ENCODE assay signal across 16 mouse cellular contexts in genomic region chr19:18619060-18619459, GRCm38 (mm10). TPM values are rescaled to one million over a fixed set of nuclear protein-coding genes. Genes with fewer than 3 reads are reported as not detected.
DNase-seq lines count a peak whose midpoint lies in the region; ATAC-seq and TF ChIP-seq lines count a peak whose summit lies in the region.
"Had no signal": no experiment of that assay in that cellular context is flagged by ENCODE, and none has a peak within 500 bp of the region (broad histone marks: within the 10 kb centered on the region; RNA-seq: fewer than 3 reads in every experiment).

No protein-coding gene starts in this region.

- TF ChIP-seq POLR2A in spleen, adult 2 months (IDR thresholded peaks at IDR 0.05; ENCODE audit: low read depth, low read length): no peak

- peaks cover 43% of the 10 kb centered on the region for H3K4me1 ChIP-seq in spleen, adult 2 months (ENCODE audit: control insufficient read depth, insufficient read depth, insufficient read length)
- no peaks in the 10 kb centered on the region; the same call in 1 of the 2 replicates for H3K4me1 ChIP-seq in heart, embryonic 10.5 days
- H3K4me1 ChIP-seq: forebrain, embryonic 12.5 days; neural tube, embryonic 15.5 days had no signal

- no peak overlapping the region for H3K4me3 ChIP-seq in spleen, adult 2 months (ENCODE audit: extremely low read depth, insufficient read depth, insufficient read length)
- H3K4me3 ChIP-seq in heart, embryonic 10.5 days: no peak overlapping the region
- H3K4me3 ChIP-seq: forebrain, embryonic 12.5 days; liver, embryonic 13.5 days; neural tube, embryonic 15.5 days had no signal

- DNase-seq in spleen, adult 2 months (ENCODE audit: low read depth in 1 of 2, low spot score in 2 of 2): peak in 1 of 2 experiments; percentile 52
- DNase-seq in spleen, postnatal 14 days (ENCODE audit: low spot score in 2 of 2): no peak
- no peak for DNase-seq in heart, embryonic 10.5 days (ENCODE audit: low spot score)
- DNase-seq in urinary bladder, postnatal 10 days (ENCODE audit: low spot score): no peak
- no peak for DNase-seq in cerebellum, postnatal 4 days (ENCODE audit: low spot score in 2 of 2)
- DNase-seq: cerebellum, adult 9-10 months; gastrocnemius, postnatal 10 days; liver, embryonic 13.5 days; right cerebral cortex, adult 18-20 months had no signal

- TF ChIP-seq CTCF in spleen, adult 2 months (IDR thresholded peaks at IDR 0.05; ENCODE audit: extremely low read depth, insufficient read depth, insufficient read length, insufficient replicate concordance): no peak

- peak overlapping the region; percentile 78; the same call in 1 of the 2 replicates for H3K27ac ChIP-seq in spleen, adult 2 months (ENCODE audit: insufficient read depth, low read length)
- no peak overlapping the region for H3K27ac ChIP-seq in heart, embryonic 10.5 days
- H3K27ac ChIP-seq: forebrain, embryonic 12.5 days; liver, embryonic 13.5 days; neural tube, embryonic 15.5 days had no signal

- ATAC-seq in activated CD4-positive, CD25-positive, alpha-beta regulatory T cell, adult 4 months: peak; percentile 82
- peak; percentile 34; the same call in 1 of the 2 replicates for ATAC-seq in neutrophil, adult 5-6 weeks (ENCODE audit: extremely low read depth, insufficient number of reproducible peaks, low FRiP score, poor library complexity, severe bottlenecking)
- ATAC-seq: intestine, postnatal 0 days; midbrain, embryonic 16.5 days had no signal

- no peaks in the 10 kb centered on the region for H3K36me3 ChIP-seq in spleen, adult 2 months (ENCODE audit: control insufficient read depth, insufficient read depth, low read length)
- H3K36me3 ChIP-seq in heart, embryonic 10.5 days: no peaks in the 10 kb centered on the region
- H3K36me3 ChIP-seq: forebrain, embryonic 12.5 days; liver, embryonic 13.5 days; neural tube, embryonic 15.5 days had no signal

- WGBS in spleen, adult 2 months: 37% methylated on average over 5 of the region's 5 CpGs
- WGBS in heart, embryonic 10.5 days: 86% methylated on average over 5 of the region's 5 CpGs

- H3K27me3 ChIP-seq in spleen, adult 2 months (ENCODE audit: control insufficient read depth, insufficient read depth, low read length): no peaks in the 10 kb centered on the region
- no peaks in the 10 kb centered on the region for H3K27me3 ChIP-seq in heart, embryonic 10.5 days (ENCODE audit: insufficient read depth, poor library complexity, severe bottlenecking)
- H3K27me3 ChIP-seq: forebrain, embryonic 12.5 days; liver, embryonic 13.5 days; neural tube, embryonic 15.5 days had no signal

- no peaks in the 10 kb centered on the region for H3K9me3 ChIP-seq in heart, embryonic 10.5 days
- H3K9me3 ChIP-seq: forebrain, embryonic 12.5 days; G1E; liver, embryonic 13.5 days; neural tube, embryonic 15.5 days had no signal

RNA-seq across cellular contexts. Expression of gene Ostf1, which starts 12.6 kb away (rescaled TPM):
- polyA plus RNA-seq in spleen, adult 2 months (2012; rRNA removed): 69.7 and 83.6 TPM in 2 replicates
- polyA plus RNA-seq in activated CD4-positive, CD25-positive, alpha-beta regulatory T cell, adult 4 months (2017; shearing (Covaris generic)): 100 to 1,000 TPM; 142 to 143 TPM
- 401 and 405 TPM in 2 replicates for total RNA-seq in neutrophil, adult 5-6 weeks (2017)
- 58.0 and 62.4 TPM in 2 replicates for polyA plus RNA-seq in heart, embryonic 10.5 days (2016; fragmentation: Nextera tagmentation; extraction: Ambion mirVana)

RNA-seq across cellular contexts. Expression of gene Nmrk1, which starts 12.7 kb away (rescaled TPM):
- 3.5 and 4.0 TPM in 2 replicates for polyA plus RNA-seq in spleen, adult 2 months (2012; rRNA removed)
- polyA plus RNA-seq in activated CD4-positive, CD25-positive, alpha-beta regulatory T cell, adult 4 months (2017; shearing (Covaris generic)): 1 to 10 TPM; 6.0 to 7.3 TPM
- total RNA-seq in neutrophil, adult 5-6 weeks (2017): 15.2 and 16.5 TPM in 2 replicates
- polyA plus RNA-seq in heart, embryonic 10.5 days (2016; fragmentation: Nextera tagmentation; extraction: Ambion mirVana): 6.0 and 6.7 TPM in 2 replicates

RNA-seq across cellular contexts. Expression of gene Carnmt1, which starts 51.5 kb away (rescaled TPM):
- 3.1 and 5.8 TPM in 2 replicates for polyA plus RNA-seq in spleen, adult 2 months (2012; rRNA removed)
- 1 to 10 TPM; 2.7 to 4.3 TPM for polyA plus RNA-seq in activated CD4-positive, CD25-positive, alpha-beta regulatory T cell, adult 4 months (2017; shearing (Covaris generic))
- 9.1 and 9.4 TPM in 2 replicates for total RNA-seq in neutrophil, adult 5-6 weeks (2017)
- polyA plus RNA-seq in heart, embryonic 10.5 days (2016; fragmentation: Nextera tagmentation; extraction: Ambion mirVana): 24.4 and 33.3 TPM in 2 replicates
